Mouse (Mus musculus) kidney, adult 2 months (tissue): ENCODE data around the gene Alkbh5. TPM values are rescaled to one million over a fixed set of nuclear protein-coding genes. Genes with fewer than 3 reads are reported as not detected.

ENCODE experiments used
- DNase-seq: peaks from one replicate; pipeline ENCODE4 v3.0.0; 2021
- H3K27ac ChIP-seq: fragments of 200-500 bp; 2 replicates; pipeline ENCODE4 v1.5.1; 2012; ENCODE audit warnings: low read depth, low read length, control low read depth, inconsistent platforms; ENCODE audit not compliant: insufficient read depth
- H3K27me3 ChIP-seq: fragments of 200-500 bp; replicated peaks from 2 replicates; pipeline ENCODE4 v1.6.1; 2012; ENCODE audit warnings: mild to moderate bottlenecking, moderate library complexity, low read length, inconsistent platforms; ENCODE audit not compliant: control insufficient read depth, insufficient read depth
- H3K36me3 ChIP-seq: fragments of 200-500 bp; 2 replicates; pipeline ENCODE4 v1.6.1; 2012; ENCODE audit warnings: mild to moderate bottlenecking, moderate library complexity, low read length, inconsistent platforms; ENCODE audit not compliant: control insufficient read depth, insufficient read depth
- H3K4me1 ChIP-seq: fragments of 200-500 bp; 2 replicates; pipeline ENCODE4 v1.6.1; 2011; ENCODE audit warnings: low read length; ENCODE audit not compliant: control insufficient read depth, insufficient read depth
- H3K4me3 ChIP-seq: fragments of 200-500 bp; 2 replicates; pipeline ENCODE4 v1.5.1; 2011; ENCODE audit warnings: mild to moderate bottlenecking, low read depth, low read length, control low read depth; ENCODE audit not compliant: insufficient read depth
- CTCF ChIP-seq: fragments of 200-500 bp; conservative IDR thresholded peaks from 2 replicates; pipeline ENCODE4 v1.5.1; 2011; ENCODE audit warnings: low read depth, mild to moderate bottlenecking, control low read depth, low read length, moderate library complexity, mixed read lengths; ENCODE audit not compliant: insufficient read depth, insufficient read length
- POLR2A ChIP-seq: fragments of 200-500 bp; IDR thresholded peaks from one replicate; pipeline ENCODE4 v1.6.1; 2011; ENCODE audit warnings: low read depth, low read length, control low read depth
- WGBS: fragments of 180-500 bp; shearing (Covaris S2); methylation state at CpG from one replicate; pipeline ENCODE4 v1.1.7; 2018; 5-methylcytosine and 5-hydroxymethylcytosine counted together
- polyA plus RNA-seq: library from polyadenylated mRNA; depleted of rRNA; stranded (reverse); fragments of >200 nt; gene quantifications from 2 replicates; pipeline ENCODE4 v1.2.3, GENCODE M21; 2012; rRNA removed

Alkbh5 gene
- polyA plus RNA-seq, result 38.8 and 39.7 TPM in 2 replicates

GRCm38 (mm10) chr11:60536180-60536858, at the start of gene Alkbh5:
Gene Alkbh5 (plus strand): TSS chr11:60536381.
- TF ChIP-seq CTCF, result no peak
- TF ChIP-seq POLR2A, result no peak
- Histone ChIP-seq H3K27me3 (no peaks in the 10 kb centered on the region), H3K4me3 (peak within 1 kb of the TSS; percentile 81), H3K36me3 (no peaks in the 10 kb centered on the region), H3K4me1 (peaks cover 21% of the 10 kb centered on the region; the same call in 1 of the 2 replicates), H3K27ac (peak within 1 kb of the TSS; percentile 93)
- 20% methylated on average over 9 of the region's 9 CpGs for WGBS
- DNase-seq, result peak; percentile 37

GRCm38 (mm10) chr11:60492726-60493125, 43.5 kb upstream of the Alkbh5 start:
- WGBS, result 88% methylated on average over 5 of the region's 5 CpGs
- DNase-seq, result no peak
- Histone ChIP-seq H3K27ac (no peak overlapping the region), H3K4me3 (no peak overlapping the region), H3K27me3 (no peaks in the 10 kb centered on the region), H3K36me3 (no peaks in the 10 kb centered on the region), H3K4me1 (no peaks in the 10 kb centered on the region)
- no peak for TF ChIP-seq CTCF
- TF ChIP-seq POLR2A, result no peak

GRCm38 (mm10) chr11:60495692-60496091, 40.5 kb upstream of the Alkbh5 start:
- H3K36me3 ChIP-seq, result no peaks in the 10 kb centered on the region
- no peaks in the 10 kb centered on the region for H3K27me3 ChIP-seq
- no peak overlapping the region for H3K4me3 ChIP-seq
- no peak for TF ChIP-seq POLR2A
- TF ChIP-seq CTCF, result no peak
- no peak overlapping the region for H3K27ac ChIP-seq
- H3K4me1 ChIP-seq, result no peaks in the 10 kb centered on the region
- 65% methylated on average over 2 of the region's 2 CpGs for WGBS
- no peak for DNase-seq

DNA sequence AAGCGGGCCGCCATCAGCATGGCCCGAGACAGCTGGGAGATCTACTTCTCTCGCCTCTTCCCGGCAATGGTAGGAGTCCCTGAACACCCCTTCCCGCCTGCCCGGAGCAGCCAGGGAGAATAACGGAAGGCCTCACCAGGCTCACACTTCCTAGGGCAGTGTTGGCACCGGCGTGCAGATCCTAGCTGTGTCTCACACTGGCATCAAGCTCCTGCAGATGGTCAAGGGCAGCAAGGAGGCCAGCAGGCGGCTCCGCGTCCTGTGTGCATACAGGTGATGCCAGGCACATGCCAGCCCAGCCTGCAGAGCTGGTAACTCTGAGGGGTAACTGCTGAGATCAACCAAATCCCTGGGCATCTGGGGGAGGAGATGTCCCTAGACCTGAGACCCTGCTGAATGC, 28.9 kb upstream of the Alkbh5 start:
- H3K27ac ChIP-seq, result no peak overlapping the region
- no peaks in the 10 kb centered on the region for H3K27me3 ChIP-seq
- DNase-seq, result no peak
- no peaks in the 10 kb centered on the region for H3K36me3 ChIP-seq
- H3K4me1 ChIP-seq, result no peaks in the 10 kb centered on the region
- WGBS, result 87% methylated on average over 13 of the region's 13 CpGs
- no peak overlapping the region for H3K4me3 ChIP-seq
- TF ChIP-seq POLR2A, result no peak
- no peak for TF ChIP-seq CTCF

DNA sequence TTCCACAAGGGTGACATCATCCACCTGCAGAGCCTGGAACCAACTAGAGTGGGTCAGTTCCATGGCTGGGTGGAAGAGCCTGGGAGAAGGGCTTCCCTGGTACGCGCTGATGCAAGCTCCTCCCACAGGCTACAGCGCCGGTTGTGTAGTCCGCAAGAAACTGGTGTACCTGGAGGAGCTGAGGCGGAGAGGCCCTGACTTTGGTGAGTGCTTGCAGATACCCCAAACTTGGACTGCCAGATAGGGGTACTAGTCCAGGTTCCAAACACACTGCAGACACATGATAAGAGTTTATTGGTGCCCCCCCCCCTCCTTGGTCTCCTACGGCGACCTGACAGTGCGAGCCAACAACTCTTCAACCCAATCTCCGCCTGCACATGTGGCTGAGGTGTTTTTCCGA, 27.2 kb upstream of the Alkbh5 start:
- DNase-seq, result no peak
- Histone ChIP-seq H3K4me1 (no peaks in the 10 kb centered on the region), H3K4me3 (no peak overlapping the region), H3K36me3 (no peaks in the 10 kb centered on the region), H3K27me3 (no peaks in the 10 kb centered on the region), H3K27ac (no peak overlapping the region)
- WGBS, result 9% methylated on average over 11 of the region's 11 CpGs
- no peak for TF ChIP-seq POLR2A
- no peak for TF ChIP-seq CTCF

- no peak overlapping the region for H3K27ac ChIP-seq
- DNase-seq, result no peak
- TF ChIP-seq CTCF (no peak), POLR2A (no peak)
- no peaks in the 10 kb centered on the region for H3K4me1 ChIP-seq
- H3K27me3 ChIP-seq, result no peaks in the 10 kb centered on the region
- H3K4me3 ChIP-seq, result peak overlapping the region; percentile 28
- 4% methylated on average over 25 of the region's 25 CpGs for WGBS
- H3K36me3 ChIP-seq, result no peaks in the 10 kb centered on the region
Measured at GRCm38 (mm10) chr11:60509500-60509899, 26.7 kb upstream of the Alkbh5 start.

- TF ChIP-seq CTCF (no peak), POLR2A (no peak)
- no peaks in the 10 kb centered on the region for H3K4me1 ChIP-seq
- H3K4me3 ChIP-seq, result no peak overlapping the region
- no peaks in the 10 kb centered on the region for H3K27me3 ChIP-seq
- WGBS, result 69% methylated on average over 1 of the region's 1 CpGs
- no peak overlapping the region for H3K27ac ChIP-seq
- H3K36me3 ChIP-seq, result no peaks in the 10 kb centered on the region
- no peak for DNase-seq
Measured at GRCm38 (mm10) chr11:60511893-60512292, 24.3 kb upstream of the Alkbh5 start.
